Mouse (Mus musculus) liver, embryonic 12.5 days (tissue): ENCODE data around the gene Prex1. TPM values are rescaled to one million over a fixed set of nuclear protein-coding genes. Genes with fewer than 3 reads are reported as not detected.

ENCODE experiments used
- ATAC-seq: fragments of 200-750 bp; cut with Nextera tagmentation; 2 replicates; pipeline ENCODE4 v1.8.0; 2017; ENCODE audit warnings: moderate number of reproducible peaks, mild to moderate bottlenecking, moderate library complexity
- H3K27ac ChIP-seq: fragments of 300-500 bp; sonication (generic); 2 replicates; pipeline ENCODE4 v1.5.1; 2016; ENCODE audit warnings: mild to moderate bottlenecking
- H3K27me3 ChIP-seq: fragments of 300-500 bp; sonication (generic); replicated peaks from 2 replicates; pipeline ENCODE4 v1.6.1; 2016; ENCODE audit warnings: mild to moderate bottlenecking, moderate library complexity
- H3K36me3 ChIP-seq: fragments of 300-500 bp; sonication (generic); 2 replicates; pipeline ENCODE4 v1.6.1; 2016; ENCODE audit warnings: mild to moderate bottlenecking, moderate library complexity
- H3K4me1 ChIP-seq: fragments of 300-500 bp; sonication (generic); 2 replicates; pipeline ENCODE4 v1.6.1; 2016
- H3K4me2 ChIP-seq: fragments of 300-500 bp; sonication (generic); 2 replicates; pipeline ENCODE4 v1.6.1; 2016; ENCODE audit warnings: mild to moderate bottlenecking, moderate library complexity
- H3K4me3 ChIP-seq: fragments of 300-500 bp; sonication (generic); 2 replicates; pipeline ENCODE4 v1.5.1; 2016; ENCODE audit warnings: mild to moderate bottlenecking, moderate library complexity
- H3K9ac ChIP-seq: fragments of 300-500 bp; sonication (generic); 2 replicates; pipeline ENCODE4 v1.6.1; 2016; ENCODE audit warnings: mild to moderate bottlenecking, moderate library complexity
- H3K9me3 ChIP-seq: fragments of 300-500 bp; sonication (generic); replicated peaks from 2 replicates; pipeline ENCODE4 v1.6.1; 2016; ENCODE audit warnings: mild to moderate bottlenecking, moderate library complexity
- WGBS: fragments of 180-500 bp; shearing (Covaris S2); methylation state at CpG from one replicate; pipeline ENCODE4 v1.1.7; 2016; ENCODE audit not compliant: insufficient replicate concordance; 5-methylcytosine and 5-hydroxymethylcytosine counted together
- polyA plus RNA-seq: library from polyadenylated mRNA; unstranded; fragments of >200 nt; fragmentation: Nextera tagmentation; extraction: Ambion mirVana; gene quantifications from 2 replicates; pipeline ENCODE4 v1.2.1, GENCODE M21; 2016

Prex1 gene
- polyA plus RNA-seq, 1 experiment from 2014 or later: 17.5 TPM

GRCm38 (mm10) chr2:166655727-166656520, 57.7 kb downstream of the Prex1 start:
- Histone ChIP-seq H3K27me3 (no peaks in the 10 kb centered on the region), H3K36me3 (no peaks in the 10 kb centered on the region), H3K9ac (no peak overlapping the region; the same call in 1 of the 2 replicates), H3K4me3 (no peak overlapping the region), H3K27ac (0 out of 2 replicates have a peak overlapping the region, but pooled peaks have one; percentile 4), H3K4me2 (peak overlapping the region; percentile 33), H3K4me1 (peaks cover 70% of the 10 kb centered on the region), H3K9me3 (no peaks in the 10 kb centered on the region)
- ATAC-seq: no peak
- WGBS: 19% methylated on average over 11 of the region's 11 CpGs

GRCm38 (mm10) chr2:166655308-166655707, 58.3 kb downstream of the Prex1 start:
- Histone ChIP-seq H3K36me3 (no peaks in the 10 kb centered on the region), H3K9ac (no peak overlapping the region), H3K27ac (0 out of 2 replicates have a peak overlapping the region, but pooled peaks have one; percentile 4), H3K27me3 (no peaks in the 10 kb centered on the region), H3K4me3 (no peak overlapping the region), H3K9me3 (no peaks in the 10 kb centered on the region), H3K4me2 (0 out of 2 replicates have a peak overlapping the region, but pooled peaks have one; percentile 33), H3K4me1 (peaks cover 72% of the 10 kb centered on the region)
- WGBS: 78% methylated on average over 4 of the region's 4 CpGs
- no peak for ATAC-seq

GRCm38 (mm10) chr2:166654875-166655274, 58.8 kb downstream of the Prex1 start:
- H3K9ac ChIP-seq: no peak overlapping the region
- WGBS: 62% methylated on average over 4 of the region's 4 CpGs
- no peak for ATAC-seq
- no peaks in the 10 kb centered on the region for H3K9me3 ChIP-seq
- no peak overlapping the region for H3K27ac ChIP-seq
- H3K27me3 ChIP-seq: no peaks in the 10 kb centered on the region
- H3K4me1 ChIP-seq: peaks cover 71% of the 10 kb centered on the region
- H3K4me3 ChIP-seq: no peak overlapping the region
- no peak overlapping the region for H3K4me2 ChIP-seq
- H3K36me3 ChIP-seq: no peaks in the 10 kb centered on the region

- H3K27ac ChIP-seq: no peak overlapping the region
- no peaks in the 10 kb centered on the region for H3K27me3 ChIP-seq
- ATAC-seq: no peak
- WGBS: 68% methylated on average over 5 of the region's 5 CpGs
- no peak overlapping the region for H3K9ac ChIP-seq
- H3K4me3 ChIP-seq: no peak overlapping the region
- no peaks in the 10 kb centered on the region for H3K9me3 ChIP-seq
- peaks cover 69% of the 10 kb centered on the region for H3K4me1 ChIP-seq
- H3K36me3 ChIP-seq: no peaks in the 10 kb centered on the region
- no peak overlapping the region for H3K4me2 ChIP-seq
Observed at GRCm38 (mm10) chr2:166653564-166653963, 60.1 kb downstream of the Prex1 start.

- Histone ChIP-seq H3K27me3 (no peaks in the 10 kb centered on the region), H3K4me2 (no peak overlapping the region), H3K9ac (no peak overlapping the region), H3K36me3 (no peaks in the 10 kb centered on the region), H3K4me1 (peaks cover 60% of the 10 kb centered on the region), H3K9me3 (no peaks in the 10 kb centered on the region), H3K4me3 (no peak overlapping the region), H3K27ac (no peak overlapping the region)
- 54% methylated on average over 4 of the region's 4 CpGs for WGBS
- ATAC-seq: no peak
Observed at GRCm38 (mm10) chr2:166652672-166653071, 61.0 kb downstream of the Prex1 start.

GRCm38 (mm10) chr2:166651317-166652030, 62.2 kb downstream of the Prex1 start:
- no peak for ATAC-seq
- H3K27ac ChIP-seq: 0 out of 2 replicates have a peak overlapping the region, but pooled peaks have one; percentile 28

GRCm38 (mm10) chr2:166650414-166650813, 63.2 kb downstream of the Prex1 start:
- ATAC-seq: peak; percentile 39; the same call in 1 of the 2 replicates
- Histone ChIP-seq H3K4me3 (no peak overlapping the region), H3K9me3 (no peaks in the 10 kb centered on the region), H3K9ac (no peak overlapping the region), H3K27ac (no peak overlapping the region), H3K27me3 (no peaks in the 10 kb centered on the region), H3K4me1 (peaks cover 47% of the 10 kb centered on the region), H3K36me3 (peaks cover 8% of the 10 kb centered on the region; the same call in 1 of the 2 replicates), H3K4me2 (no peak overlapping the region)
- WGBS: 45% methylated on average over 9 of the region's 9 CpGs

More at GRCm38 (mm10) chr2:166651317-166652030, 62.2 kb downstream of the Prex1 start:
- Histone ChIP-seq H3K9ac (no peak overlapping the region), H3K4me2 (no peak overlapping the region), H3K27me3 (no peaks in the 10 kb centered on the region), H3K36me3 (peaks cover 3% of the 10 kb centered on the region; the same call in 1 of the 2 replicates), H3K4me1 (peaks cover 58% of the 10 kb centered on the region), H3K4me3 (no peak overlapping the region), H3K9me3 (no peaks in the 10 kb centered on the region)
- 57% methylated on average over 10 of the region's 10 CpGs for WGBS

- H3K27ac ChIP-seq: no peak overlapping the region
- no peak overlapping the region for H3K4me3 ChIP-seq
- ATAC-seq: no peak
- H3K9ac ChIP-seq: no peak overlapping the region
- no peak overlapping the region for H3K4me2 ChIP-seq
- WGBS: 65% methylated on average over 7 of the region's 7 CpGs
- H3K36me3 ChIP-seq: peaks cover 26% of the 10 kb centered on the region
- peaks cover 31% of the 10 kb centered on the region for H3K4me1 ChIP-seq
- no peaks in the 10 kb centered on the region for H3K27me3 ChIP-seq
- H3K9me3 ChIP-seq: no peaks in the 10 kb centered on the region
Observed at GRCm38 (mm10) chr2:166647242-166647641, 66.4 kb downstream of the Prex1 start.

- H3K4me3 ChIP-seq: no peak overlapping the region
- H3K4me2 ChIP-seq: no peak overlapping the region
- 75% methylated on average over 12 of the region's 12 CpGs for WGBS
- H3K36me3 ChIP-seq: peaks cover 33% of the 10 kb centered on the region
- H3K9me3 ChIP-seq: no peaks in the 10 kb centered on the region
- no peaks in the 10 kb centered on the region for H3K27me3 ChIP-seq
- H3K4me1 ChIP-seq: peaks cover 24% of the 10 kb centered on the region
- ATAC-seq: no peak
- H3K27ac ChIP-seq: no peak overlapping the region
- H3K9ac ChIP-seq: no peak overlapping the region
Observed at GRCm38 (mm10) chr2:166646434-166647088, 67.1 kb downstream of the Prex1 start.

GRCm38 (mm10) chr2:166644816-166645215, 68.8 kb downstream of the Prex1 start:
- no peaks in the 10 kb centered on the region for H3K9me3 ChIP-seq
- H3K36me3 ChIP-seq: peaks cover 48% of the 10 kb centered on the region
- no peak for ATAC-seq
- no peak overlapping the region for H3K4me3 ChIP-seq
- H3K4me2 ChIP-seq: no peak overlapping the region
- no peaks in the 10 kb centered on the region for H3K27me3 ChIP-seq
- no peak overlapping the region for H3K27ac ChIP-seq
- peaks cover 9% of the 10 kb centered on the region; the same call in 1 of the 2 replicates for H3K4me1 ChIP-seq
- 81% methylated on average over 11 of the region's 11 CpGs for WGBS
- no peak overlapping the region for H3K9ac ChIP-seq

- WGBS: 83% methylated on average over 8 of the region's 8 CpGs
- Histone ChIP-seq H3K27ac (no peak overlapping the region), H3K4me2 (no peak overlapping the region), H3K4me3 (no peak overlapping the region), H3K9ac (no peak overlapping the region), H3K9me3 (no peaks in the 10 kb centered on the region), H3K4me1 (peaks cover 22% of the 10 kb centered on the region; the same call in 1 of the 2 replicates), H3K27me3 (no peaks in the 10 kb centered on the region), H3K36me3 (peaks cover 56% of the 10 kb centered on the region)
- no peak for ATAC-seq
Observed at GRCm38 (mm10) chr2:166642581-166642987, 71.0 kb downstream of the Prex1 start.
